Mouse (Mus musculus): Measurements from ENCODE around the gene Pla2g2f. TPM values are rescaled to one million over a fixed set of nuclear protein-coding genes. Genes with fewer than 3 reads are reported as not detected.

The Pla2g2f gene
- polyA plus RNA-seq, 1 experiment from 2014 or later: not detected

- ATAC-seq (ENCODE audit: insufficient number of reproducible peaks, insufficient read depth, low FRiP score, low read depth): no peak
- H3K9ac ChIP-seq (ENCODE audit: low read length): no peak overlapping the region
- 56% methylated on average over 4 of the region's 4 CpGs for WGBS
- H3K9me3 ChIP-seq (ENCODE audit: control insufficient read depth, low read length): no peaks in the 10 kb centered on the region
- peaks cover 5% of the 10 kb centered on the region for H3K27me3 ChIP-seq (ENCODE audit: control insufficient read depth, insufficient read depth, low read length)
- H3K4me1 ChIP-seq (ENCODE audit: control insufficient read depth in 2 of 2, insufficient read depth in 2 of 2, low read length in 2 of 2): no peaks in the 10 kb centered on the region
- no peak overlapping the region for H3K4me3 ChIP-seq (ENCODE audit: control insufficient read depth in 1 of 2, insufficient read depth in 1 of 2, low read depth in 1 of 2, low read length in 2 of 2)
- H3K36me3 ChIP-seq (ENCODE audit: control insufficient read depth, insufficient read depth, low read length): no peaks in the 10 kb centered on the region
- no peak overlapping the region for H3K4me2 ChIP-seq (ENCODE audit: low read length)
- no peak overlapping the region for H3K27ac ChIP-seq (replicated peaks in 1 of 2; ENCODE audit: control insufficient read depth in 1 of 2, insufficient read depth in 1 of 2, low read depth in 2 of 2, low read length in 2 of 2)
Measured at GRCm38 (mm10) chr4:138785721-138786120, 28.3 kb upstream of the Pla2g2f start.

GRCm38 (mm10) chr4:138782098-138782497 is 24.7 kb upstream of the Pla2g2f start:
- 83% methylated on average over 6 of the region's 6 CpGs for WGBS
- peaks cover 9% of the 10 kb centered on the region for H3K27me3 ChIP-seq (ENCODE audit: control insufficient read depth, insufficient read depth, low read length)

DNA sequence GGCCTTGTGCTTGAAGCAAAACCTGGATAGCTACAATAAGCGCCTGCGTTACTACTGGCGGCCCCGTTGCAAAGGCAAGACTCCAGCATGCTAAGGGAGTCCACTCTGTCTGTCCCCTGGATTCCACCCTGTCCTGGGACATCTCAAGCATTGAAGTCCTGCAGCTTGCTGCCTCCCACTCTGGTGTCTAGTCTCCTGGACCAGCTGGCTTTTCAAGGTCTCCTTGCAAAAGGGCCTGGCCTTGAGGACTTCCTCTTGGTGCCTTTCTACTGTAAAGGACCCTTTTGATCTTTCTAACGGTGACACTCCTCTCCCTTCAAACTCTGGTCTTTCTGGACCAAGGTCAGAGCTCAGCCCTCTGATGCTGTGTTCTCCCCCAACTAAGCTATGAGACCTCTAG is 22.9 kb upstream of the Pla2g2f start:
- H3K36me3 ChIP-seq (ENCODE audit: control insufficient read depth, insufficient read depth, low read length): no peaks in the 10 kb centered on the region
- no peak for ATAC-seq (ENCODE audit: insufficient number of reproducible peaks, insufficient read depth, low FRiP score, low read depth)
- H3K4me2 ChIP-seq (ENCODE audit: low read length): no peak overlapping the region
- no peaks in the 10 kb centered on the region for H3K4me1 ChIP-seq (ENCODE audit: control insufficient read depth in 2 of 2, insufficient read depth in 2 of 2, low read length in 2 of 2)
- no peak overlapping the region for H3K4me3 ChIP-seq (ENCODE audit: control insufficient read depth in 1 of 2, insufficient read depth in 1 of 2, low read depth in 1 of 2, low read length in 2 of 2)
- no peak overlapping the region for H3K9ac ChIP-seq (ENCODE audit: low read length)
- no peak overlapping the region for H3K27ac ChIP-seq (replicated peaks in 1 of 2; ENCODE audit: control insufficient read depth in 1 of 2, insufficient read depth in 1 of 2, low read depth in 2 of 2, low read length in 2 of 2)
- peaks cover 9% of the 10 kb centered on the region for H3K27me3 ChIP-seq (ENCODE audit: control insufficient read depth, insufficient read depth, low read length)
- no peaks in the 10 kb centered on the region for H3K9me3 ChIP-seq (ENCODE audit: control insufficient read depth, low read length)
- 79% methylated on average over 5 of the region's 5 CpGs for WGBS

More at GRCm38 (mm10) chr4:138782098-138782497, 24.7 kb upstream of the Pla2g2f start:
- H3K4me1 ChIP-seq (ENCODE audit: control insufficient read depth in 2 of 2, insufficient read depth in 2 of 2, low read length in 2 of 2): no peaks in the 10 kb centered on the region
- no peak for ATAC-seq (ENCODE audit: insufficient number of reproducible peaks, insufficient read depth, low FRiP score, low read depth)
- no peak overlapping the region for H3K9ac ChIP-seq (ENCODE audit: low read length)
- H3K36me3 ChIP-seq (ENCODE audit: control insufficient read depth, insufficient read depth, low read length): no peaks in the 10 kb centered on the region
- H3K4me3 ChIP-seq (ENCODE audit: control insufficient read depth in 1 of 2, insufficient read depth in 1 of 2, low read depth in 1 of 2, low read length in 2 of 2): no peak overlapping the region
- H3K4me2 ChIP-seq (ENCODE audit: low read length): no peak overlapping the region
- no peaks in the 10 kb centered on the region for H3K9me3 ChIP-seq (ENCODE audit: control insufficient read depth, low read length)
- H3K27ac ChIP-seq (replicated peaks in 1 of 2; ENCODE audit: control insufficient read depth in 1 of 2, insufficient read depth in 1 of 2, low read depth in 2 of 2, low read length in 2 of 2): no peak overlapping the region

DNA sequence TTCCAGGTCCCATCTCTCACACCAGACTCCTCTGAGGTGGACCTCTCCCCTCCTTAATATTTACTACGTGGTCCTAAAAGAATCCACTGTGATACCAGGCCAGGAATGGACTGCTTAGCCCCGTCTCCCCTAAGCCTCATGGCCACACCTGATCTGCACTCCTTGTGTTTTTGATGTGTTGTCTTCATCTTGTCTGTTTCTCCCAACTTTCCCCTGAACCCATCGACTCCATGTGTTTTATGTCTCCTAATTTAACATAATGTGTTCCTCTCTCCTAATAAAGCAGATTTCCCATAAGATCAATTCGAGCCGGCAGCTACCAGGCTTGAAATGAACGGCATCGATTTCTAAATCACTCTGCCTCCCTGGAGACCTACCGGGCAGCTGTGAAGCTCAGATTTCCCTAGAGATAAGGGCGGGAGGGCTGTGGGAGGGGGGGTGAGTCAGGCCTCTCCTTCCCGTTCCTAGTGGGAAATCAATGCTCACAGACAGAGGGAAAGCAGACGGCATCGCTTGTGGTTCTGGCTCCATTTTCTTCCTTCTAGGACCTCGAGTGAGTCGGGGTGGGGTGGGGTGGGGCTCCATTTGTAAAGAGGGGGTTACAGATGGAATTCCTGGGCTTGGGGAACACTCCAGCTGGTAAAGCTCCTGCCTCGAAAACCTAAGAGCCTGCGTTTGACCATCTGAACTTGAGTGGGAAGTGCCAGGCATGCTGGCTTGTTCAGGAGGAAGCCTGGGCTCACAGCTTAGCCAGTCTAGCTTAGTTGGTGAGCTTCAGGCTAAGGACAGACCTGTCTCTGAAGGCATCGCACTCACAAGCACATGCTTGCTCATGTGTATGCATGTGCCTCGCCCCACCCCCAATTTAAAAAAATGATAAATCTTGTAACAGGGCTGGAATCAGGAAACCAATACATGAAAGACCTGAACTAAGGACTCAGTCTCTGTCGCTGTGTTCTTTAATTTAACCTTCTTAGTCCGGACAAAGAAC is 20.3 kb upstream of the Pla2g2f start:
- H3K27me3 ChIP-seq (ENCODE audit: control insufficient read depth, insufficient read depth, low read length): peaks cover 9% of the 10 kb centered on the region; the same call in 1 of the 2 replicates
- WGBS: 47% methylated on average over 20 of the region's 20 CpGs
- no peak for ATAC-seq (ENCODE audit: insufficient number of reproducible peaks, insufficient read depth, low FRiP score, low read depth)
- no peak overlapping the region for H3K4me3 ChIP-seq (ENCODE audit: control insufficient read depth in 1 of 2, insufficient read depth in 1 of 2, low read depth in 1 of 2, low read length in 2 of 2)
- H3K27ac ChIP-seq (replicated peaks in 1 of 2; ENCODE audit: control insufficient read depth in 1 of 2, insufficient read depth in 1 of 2, low read depth in 2 of 2, low read length in 2 of 2): no peak overlapping the region
- no peaks in the 10 kb centered on the region for H3K9me3 ChIP-seq (ENCODE audit: control insufficient read depth, low read length)
- no peak overlapping the region for H3K9ac ChIP-seq (ENCODE audit: low read length)
- H3K4me2 ChIP-seq (ENCODE audit: low read length): no peak overlapping the region
- H3K36me3 ChIP-seq (ENCODE audit: control insufficient read depth, insufficient read depth, low read length): no peaks in the 10 kb centered on the region
- no peaks in the 10 kb centered on the region for H3K4me1 ChIP-seq (ENCODE audit: control insufficient read depth in 2 of 2, insufficient read depth in 2 of 2, low read length in 2 of 2)

DNA sequence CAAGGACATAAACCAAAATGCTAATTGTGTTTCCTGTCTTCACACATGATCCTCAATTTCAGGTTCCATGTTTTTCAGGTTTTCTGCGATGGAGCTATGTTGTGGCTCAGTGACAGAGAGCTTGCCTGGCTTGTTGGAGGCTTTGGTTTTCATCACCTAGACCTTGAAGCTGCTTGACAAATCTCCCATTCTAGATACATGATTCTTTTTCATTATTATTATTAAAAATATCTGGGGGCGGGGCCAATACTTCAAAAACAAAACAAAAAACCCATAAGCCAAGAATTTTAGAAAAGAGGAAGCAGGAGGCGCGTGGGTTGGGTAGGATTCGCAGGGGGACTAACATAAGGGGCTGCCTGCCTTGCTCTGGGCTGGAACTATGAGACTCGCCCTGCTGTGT is 18.0 kb upstream of the Pla2g2f start, which contains the start of gene Pla2g2d:
TSS of gene Pla2g2d (plus strand) at position 301 of the 400 bp plus-strand sequence.
- Histone ChIP-seq H3K4me1 (ENCODE audit: control insufficient read depth in 2 of 2, insufficient read depth in 2 of 2, low read length in 2 of 2) (no peaks in the 10 kb centered on the region), H3K9ac (ENCODE audit: low read length) (no peak within 1 kb of the TSS), H3K9me3 (ENCODE audit: control insufficient read depth, low read length) (no peaks in the 10 kb centered on the region), H3K27me3 (ENCODE audit: control insufficient read depth, insufficient read depth, low read length) (peaks cover 13% of the 10 kb centered on the region; the same call in 1 of the 2 replicates), H3K4me3 (ENCODE audit: control insufficient read depth in 1 of 2, insufficient read depth in 1 of 2, low read depth in 1 of 2, low read length in 2 of 2) (no peak within 1 kb of the TSS), H3K36me3 (ENCODE audit: control insufficient read depth, insufficient read depth, low read length) (no peaks in the 10 kb centered on the region), H3K27ac (replicated peaks in 1 of 2; ENCODE audit: control insufficient read depth in 1 of 2, insufficient read depth in 1 of 2, low read depth in 2 of 2, low read length in 2 of 2) (no peak within 1 kb of the TSS), H3K4me2 (ENCODE audit: low read length) (no peak within 1 kb of the TSS)
- 78% methylated on average over 6 of the region's 6 CpGs for WGBS
- ATAC-seq (ENCODE audit: insufficient number of reproducible peaks, insufficient read depth, low FRiP score, low read depth): no peak

DNA sequence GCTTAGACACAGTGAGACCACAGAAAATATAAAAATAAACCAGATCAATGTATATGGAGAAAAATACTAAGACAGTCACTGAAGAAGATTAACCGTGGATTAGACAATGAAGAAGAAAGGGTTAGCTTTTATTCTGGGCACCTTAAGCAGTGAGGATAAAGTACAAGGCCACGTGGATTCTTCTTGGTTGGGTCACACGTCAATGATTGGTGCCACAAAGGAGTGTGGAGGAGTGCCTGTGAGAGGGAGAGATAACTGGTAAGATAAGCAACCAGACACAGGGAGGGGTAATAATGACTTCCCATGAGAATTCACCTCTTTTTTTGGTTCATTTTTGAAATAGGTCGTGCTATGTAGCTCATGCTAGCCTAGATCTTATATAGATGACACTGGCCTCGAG is 15.0 kb upstream of the Pla2g2f start:
- H3K4me3 ChIP-seq (ENCODE audit: control insufficient read depth in 1 of 2, insufficient read depth in 1 of 2, low read depth in 1 of 2, low read length in 2 of 2): no peak overlapping the region
- no peak for ATAC-seq (ENCODE audit: insufficient number of reproducible peaks, insufficient read depth, low FRiP score, low read depth)
- H3K27me3 ChIP-seq (ENCODE audit: control insufficient read depth, insufficient read depth, low read length): 0 out of 2 replicates have a peak, but pooled peaks cover 5% of the 10 kb centered on the region
- no peaks in the 10 kb centered on the region for H3K9me3 ChIP-seq (ENCODE audit: control insufficient read depth, low read length)
- H3K4me2 ChIP-seq (ENCODE audit: low read length): no peak overlapping the region
- no peak overlapping the region for H3K9ac ChIP-seq (ENCODE audit: low read length)
- no peaks in the 10 kb centered on the region for H3K36me3 ChIP-seq (ENCODE audit: control insufficient read depth, insufficient read depth, low read length)
- H3K4me1 ChIP-seq (ENCODE audit: control insufficient read depth in 2 of 2, insufficient read depth in 2 of 2, low read length in 2 of 2): no peaks in the 10 kb centered on the region
- H3K27ac ChIP-seq (replicated peaks in 1 of 2; ENCODE audit: control insufficient read depth in 1 of 2, insufficient read depth in 1 of 2, low read depth in 2 of 2, low read length in 2 of 2): no peak overlapping the region
- 69% methylated on average over 5 of the region's 5 CpGs for WGBS

GRCm38 (mm10) chr4:138771970-138772369 is 14.5 kb upstream of the Pla2g2f start:
- ATAC-seq (ENCODE audit: insufficient number of reproducible peaks, insufficient read depth, low FRiP score, low read depth): no peak
- H3K4me2 ChIP-seq (ENCODE audit: low read length): no peak overlapping the region
- no peak overlapping the region for H3K4me3 ChIP-seq (ENCODE audit: control insufficient read depth in 1 of 2, insufficient read depth in 1 of 2, low read depth in 1 of 2, low read length in 2 of 2)
- no peak overlapping the region for H3K27ac ChIP-seq (replicated peaks in 1 of 2; ENCODE audit: control insufficient read depth in 1 of 2, insufficient read depth in 1 of 2, low read depth in 2 of 2, low read length in 2 of 2)
- no peaks in the 10 kb centered on the region for H3K36me3 ChIP-seq (ENCODE audit: control insufficient read depth, insufficient read depth, low read length)
- WGBS: 79% methylated on average over 10 of the region's 10 CpGs
- no peaks in the 10 kb centered on the region for H3K9me3 ChIP-seq (ENCODE audit: control insufficient read depth, low read length)
- H3K9ac ChIP-seq (ENCODE audit: low read length): no peak overlapping the region
- H3K27me3 ChIP-seq (ENCODE audit: control insufficient read depth, insufficient read depth, low read length): 0 out of 2 replicates have a peak, but pooled peaks cover 3% of the 10 kb centered on the region
- H3K4me1 ChIP-seq (ENCODE audit: control insufficient read depth in 2 of 2, insufficient read depth in 2 of 2, low read length in 2 of 2): no peaks in the 10 kb centered on the region
